Mouse (Mus musculus) intestine, embryonic 16.5 days (tissue): ENCODE results near the gene Poldip2. TPM values are rescaled to one million over a fixed set of nuclear protein-coding genes. Genes with fewer than 3 reads are reported as not detected.
"Not testable (repeated sequence)": the region's sequence is repeated elsewhere in the genome, so short reads cannot be mapped to it uniquely, and the experiment has no call there.

Experiments used
- ATAC-seq: fragments of 200-750 bp; cut with Nextera tagmentation; 2 replicates; pipeline ENCODE4 v1.8.0; 2017; ENCODE audit warnings: moderate TSS enrichment, moderate library complexity
- H3K27ac ChIP-seq: fragments of 300-500 bp; sonication (generic); 2 replicates; pipeline ENCODE4 v1.5.1; 2014; ENCODE audit warnings: mild to moderate bottlenecking, low read length
- H3K27me3 ChIP-seq: fragments of 300-500 bp; sonication (generic); replicated peaks from 2 replicates; pipeline ENCODE4 v1.6.1; 2014; ENCODE audit warnings: low read length, control low read depth, mixed read lengths; ENCODE audit not compliant: control insufficient read depth, insufficient read depth
- H3K36me3 ChIP-seq: fragments of 300-500 bp; sonication (generic); 2 replicates; pipeline ENCODE4 v1.6.1; 2014; ENCODE audit warnings: low read length, control low read depth; ENCODE audit not compliant: control insufficient read depth, insufficient read depth
- H3K4me1 ChIP-seq: fragments of 300-500 bp; sonication (generic); 2 replicates; pipeline ENCODE4 v1.6.1; 2014; ENCODE audit warnings: low read length, control low read depth, mixed read lengths; ENCODE audit not compliant: control insufficient read depth, insufficient read depth
- H3K4me2 ChIP-seq: fragments of 300-500 bp; sonication (generic); 2 replicates; pipeline ENCODE4 v1.6.1; 2014; ENCODE audit warnings: low read depth, low read length, control low read depth
- H3K4me3 ChIP-seq: fragments of 300-500 bp; sonication (generic); 2 replicates; pipeline ENCODE4 v1.5.1; 2014; ENCODE audit warnings: mild to moderate bottlenecking, low read length
- H3K9ac ChIP-seq: fragments of 300-500 bp; sonication (generic); 2 replicates; pipeline ENCODE4 v1.6.1; 2014; ENCODE audit warnings: low read depth, low read length
- H3K9me3 ChIP-seq: fragments of 300-500 bp; sonication (generic); 2 replicates; pipeline ENCODE4 v1.6.1; 2016; ENCODE audit warnings: low read length, control low read depth; ENCODE audit not compliant: control insufficient read depth
- WGBS: fragments of 180-500 bp; shearing (Covaris S2); extraction: QIAGEN DNeasy Blood & Tissue Kit; methylation state at CpG from one replicate; pipeline ENCODE4 v1.1.7; 2014; 5-methylcytosine and 5-hydroxymethylcytosine counted together
- polyA plus RNA-seq: library from polyadenylated mRNA; unstranded; fragments of >200 nt; fragmentation: Nextera tagmentation; extraction: Ambion mirVana; gene quantifications from 2 replicates; pipeline ENCODE4 v1.2.1, GENCODE M21; 2015

Gene Poldip2
- polyA plus RNA-seq, 1 experiment from 2014 or later, result 146 TPM

- Histone ChIP-seq H3K27ac (no peak overlapping the region), H3K4me3 (no peak overlapping the region), H3K27me3 (no peaks in the 10 kb centered on the region), H3K4me2 (no peak overlapping the region), H3K9ac (no peak overlapping the region), H3K9me3 (no peaks in the 10 kb centered on the region), H3K36me3 (peaks cover 51% of the 10 kb centered on the region), H3K4me1 (no peaks in the 10 kb centered on the region)
- no peak for ATAC-seq
- 85% methylated on average over 3 of the region's 3 CpGs for WGBS
Measured at GRCm38 (mm10) chr11:78521880-78522279, 9.9 kb downstream of the Poldip2 start.

GRCm38 (mm10) chr11:78522481-78522997, 10.5 kb downstream of the Poldip2 start:
- H3K27me3 ChIP-seq, result no peaks in the 10 kb centered on the region
- no peak for ATAC-seq
- no peak overlapping the region for H3K4me3 ChIP-seq
- peaks cover 55% of the 10 kb centered on the region for H3K36me3 ChIP-seq
- no peak overlapping the region for H3K9ac ChIP-seq
- no peaks in the 10 kb centered on the region for H3K4me1 ChIP-seq
- no peaks in the 10 kb centered on the region for H3K9me3 ChIP-seq
- H3K27ac ChIP-seq, result no peak overlapping the region
- no peak overlapping the region for H3K4me2 ChIP-seq
- WGBS, result 89% methylated on average over 1 of the region's 1 CpGs

- Histone ChIP-seq H3K27me3 (no peaks in the 10 kb centered on the region), H3K9me3 (no peaks in the 10 kb centered on the region), H3K36me3 (peaks cover 57% of the 10 kb centered on the region), H3K27ac (no peak overlapping the region), H3K4me3 (no peak overlapping the region), H3K4me2 (no peak overlapping the region), H3K4me1 (no peaks in the 10 kb centered on the region), H3K9ac (no peak overlapping the region)
- WGBS, result 84% methylated on average over 9 of the region's 9 CpGs
- ATAC-seq, result no peak
Measured at GRCm38 (mm10) chr11:78523241-78523955, 11.4 kb downstream of the Poldip2 start.

GRCm38 (mm10) chr11:78524838-78525237, 12.8 kb downstream of the Poldip2 start:
- Histone ChIP-seq H3K9ac (no peak overlapping the region), H3K4me3 (no peak overlapping the region), H3K27ac (no peak overlapping the region), H3K4me2 (no peak overlapping the region), H3K4me1 (no peaks in the 10 kb centered on the region), H3K36me3 (peaks cover 48% of the 10 kb centered on the region), H3K9me3 (no peaks in the 10 kb centered on the region), H3K27me3 (no peaks in the 10 kb centered on the region)
- WGBS, result 77% methylated on average over 2 of the region's 2 CpGs
- no peak for ATAC-seq

GRCm38 (mm10) chr11:78528714-78529113, 16.7 kb downstream of the Poldip2 start:
- Histone ChIP-seq H3K4me2 (no peak overlapping the region), H3K9me3 (no peaks in the 10 kb centered on the region), H3K4me1 (no peaks in the 10 kb centered on the region), H3K4me3 (no peak overlapping the region), H3K36me3 (peaks cover 29% of the 10 kb centered on the region), H3K9ac (no peak overlapping the region), H3K27me3 (no peaks in the 10 kb centered on the region), H3K27ac (no peak overlapping the region)
- 90% methylated on average over 9 of the region's 9 CpGs for WGBS
- no peak for ATAC-seq

GRCm38 (mm10) chr11:78530001-78530400, 18.0 kb downstream of the Poldip2 start:
- Histone ChIP-seq H3K27me3 (no peaks in the 10 kb centered on the region), H3K9ac (no peak overlapping the region), H3K4me1 (peaks cover 7% of the 10 kb centered on the region), H3K4me2 (no peak overlapping the region), H3K9me3 (no peaks in the 10 kb centered on the region), H3K27ac (no peak overlapping the region), H3K36me3 (peaks cover 20% of the 10 kb centered on the region), H3K4me3 (no peak overlapping the region)
- WGBS, result 93% methylated on average over 12 of the region's 12 CpGs
- no peak for ATAC-seq

- Histone ChIP-seq H3K4me3 (no peak overlapping the region), H3K27me3 (no peaks in the 10 kb centered on the region), H3K4me1 (peaks cover 9% of the 10 kb centered on the region), H3K9ac (0 out of 2 replicates have a peak overlapping the region, but pooled peaks have one; percentile 24), H3K9me3 (no peaks in the 10 kb centered on the region), H3K4me2 (no peak overlapping the region), H3K27ac (peak overlapping the region; percentile 73), H3K36me3 (peaks cover 14% of the 10 kb centered on the region; the same call in 1 of the 2 replicates)
- no peak for ATAC-seq
- WGBS, result 60% methylated on average over 6 of the region's 6 CpGs
Measured at GRCm38 (mm10) chr11:78531046-78531445, 19.1 kb downstream of the Poldip2 start.

- H3K4me3 ChIP-seq, H3K4me2 ChIP-seq, ATAC-seq, H3K9me3 ChIP-seq, H3K9ac ChIP-seq, H3K27ac ChIP-seq, H3K27me3 ChIP-seq, H3K4me1 ChIP-seq: not testable (repeated sequence)
- 89% methylated on average over 10 of the region's 10 CpGs for WGBS
- H3K36me3 ChIP-seq, result peaks cover 14% of the 10 kb centered on the region; the same call in 1 of the 2 replicates
Measured at GRCm38 (mm10) chr11:78531515-78531914, 19.5 kb downstream of the Poldip2 start.

GRCm38 (mm10) chr11:78534516-78534915, 22.5 kb downstream of the Poldip2 start:
- peaks cover 23% of the 10 kb centered on the region for H3K4me1 ChIP-seq
- WGBS, result 87% methylated on average over 4 of the region's 4 CpGs
- no peak for ATAC-seq

More at GRCm38 (mm10) chr11:78534516-78534915, 22.5 kb downstream of the Poldip2 start:
- peak overlapping the region; percentile 75 for H3K4me2 ChIP-seq
- peak overlapping the region; percentile 87; the same call in 1 of the 2 replicates for H3K9ac ChIP-seq
- H3K27ac ChIP-seq, result peak overlapping the region; percentile 97
- 0 out of 2 replicates have a peak, but pooled peaks cover 2% of the 10 kb centered on the region for H3K36me3 ChIP-seq
- no peaks in the 10 kb centered on the region for H3K27me3 ChIP-seq
- H3K9me3 ChIP-seq, result no peaks in the 10 kb centered on the region
- peak overlapping the region; percentile 84 for H3K4me3 ChIP-seq
